In the genomic region with DNA sequence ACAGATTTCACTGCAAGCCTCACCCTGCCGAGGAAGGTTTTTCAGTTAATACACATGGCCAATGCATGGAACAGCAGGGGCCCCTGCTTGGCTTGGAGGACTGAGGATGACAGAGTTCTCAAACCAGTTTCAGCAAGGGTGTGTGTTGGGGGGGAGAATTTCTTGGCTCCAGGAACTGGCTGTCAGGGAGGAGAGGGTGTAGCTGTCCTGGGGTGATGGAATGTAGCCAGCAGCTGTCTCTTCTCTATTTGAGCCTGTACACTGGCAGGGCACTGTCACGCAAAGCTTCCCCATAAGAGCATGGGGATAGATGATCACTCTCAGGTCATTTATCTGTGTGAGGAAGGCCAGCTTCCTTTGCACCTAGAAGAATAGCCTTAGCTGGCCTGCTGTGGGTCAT, we compare ENCODE assay signal across 9 mouse cellular contexts. TPM values are rescaled to one million over a fixed set of nuclear protein-coding genes. Genes with fewer than 3 reads are reported as not detected.
DNase-seq lines count a peak whose midpoint lies in the region; ATAC-seq and TF ChIP-seq lines count a peak whose summit lies in the region.
"Had no signal": no experiment of that assay in that cellular context is flagged by ENCODE, and none has a peak within 500 bp of the region (broad histone marks: within the 10 kb centered on the region; RNA-seq: fewer than 3 reads in every experiment).

No protein-coding gene starts in this region.

- no peak overlapping the region; the same call in 1 of the 2 replicates for H3K4me2 ChIP-seq in kidney, embryonic 14.5 days (replicated peaks; ENCODE audit: low read depth, low read length)
- H3K4me2 ChIP-seq in limb, embryonic 12.5 days: no peak overlapping the region
- H3K4me2 ChIP-seq in myocyte (ENCODE audit: low read depth): peak overlapping the region; percentile 60

- H3K4me1 ChIP-seq in kidney, embryonic 14.5 days (ENCODE audit: control insufficient read depth, insufficient read depth, low read length): peaks cover 46% of the 10 kb centered on the region
- H3K4me1 ChIP-seq in limb, embryonic 12.5 days (replicated peaks): peaks cover 33% of the 10 kb centered on the region

- no peaks in the 10 kb centered on the region for H3K27me3 ChIP-seq in kidney, embryonic 14.5 days (ENCODE audit: control insufficient read depth, insufficient read depth, low read length)
- H3K27me3 ChIP-seq in limb, embryonic 12.5 days: no peaks in the 10 kb centered on the region
- no peaks in the 10 kb centered on the region for H3K27me3 ChIP-seq in myocyte (ENCODE audit: control insufficient read depth, insufficient read depth, insufficient read length)

- no peak for TF ChIP-seq POLR2A in myocyte (IDR thresholded peaks at IDR 0.05; ENCODE audit: insufficient read length, low read depth)

- H3K4me3 ChIP-seq in kidney, embryonic 14.5 days (ENCODE audit: low read length): no peak overlapping the region
- H3K4me3 ChIP-seq in limb, embryonic 12.5 days (replicated peaks): no peak overlapping the region
- H3K4me3 ChIP-seq in myocyte: no peak overlapping the region

- no peaks in the 10 kb centered on the region for H3K9me3 ChIP-seq in kidney, embryonic 14.5 days (ENCODE audit: control insufficient read depth, low read length)
- no peaks in the 10 kb centered on the region for H3K9me3 ChIP-seq in limb, embryonic 12.5 days

- peak overlapping the region; percentile 84 for H3K27ac ChIP-seq in kidney, embryonic 14.5 days (ENCODE audit: low read depth, low read length)
- H3K27ac ChIP-seq in limb, embryonic 12.5 days: peak overlapping the region; percentile 75

- no peaks in the 10 kb centered on the region for H3K36me3 ChIP-seq in kidney, embryonic 14.5 days (ENCODE audit: control insufficient read depth, insufficient read depth, low read length)
- no peaks in the 10 kb centered on the region for H3K36me3 ChIP-seq in limb, embryonic 12.5 days
- no peaks in the 10 kb centered on the region for H3K36me3 ChIP-seq in myocyte (ENCODE audit: control insufficient read depth, insufficient read depth)

- peak; percentile 53 for ATAC-seq in kidney, embryonic 14.5 days (ENCODE audit: low FRiP score, low TSS enrichment)
- ATAC-seq in limb, embryonic 12.5 days (ENCODE audit: insufficient number of reproducible peaks, insufficient read depth, low FRiP score, low TSS enrichment, low read depth): no peak
- ATAC-seq: activated CD4-positive, CD25-positive, alpha-beta regulatory T cell, adult 4 months had no signal

- DNase-seq in kidney, adult 11 months: no peak
- DNase-seq in heart, postnatal 4 days: peak; percentile 27
- no peak for DNase-seq in testis, postnatal 10 days (ENCODE audit: low spot score)
- DNase-seq in yolk sac, embryonic 10.5 days (ENCODE audit: low spot score): no peak
- no peak for DNase-seq in thymus, postnatal 36 days

- no peak overlapping the region for H3ac ChIP-seq in myocyte (ENCODE audit: control insufficient read depth, insufficient read length)

- H3K9ac ChIP-seq in kidney, embryonic 14.5 days (ENCODE audit: low read depth, low read length): no peak overlapping the region
- no peak overlapping the region for H3K9ac ChIP-seq in limb, embryonic 12.5 days (replicated peaks)

- H3K79me2 ChIP-seq in myocyte (ENCODE audit: control insufficient read depth, insufficient read depth): no peaks in the 10 kb centered on the region

- WGBS in kidney, embryonic 14.5 days: 33% methylated on average over 2 of the region's 2 CpGs
- WGBS in limb, embryonic 12.5 days: 66% methylated on average over 2 of the region's 2 CpGs

TF ChIP-seq in myocyte, 11 proteins besides CTCF, POLR2A, EP300 and RAD21:
- TF ChIP-seq MYOG (IDR thresholded peaks at IDR 0.05; ENCODE audit: control insufficient read depth in 1 of 3, insufficient read depth in 1 of 3, insufficient read length in 2 of 3, low read depth in 2 of 3) (peak in 2 of 3 experiments; percentile 66 to 82), REST (IDR thresholded peaks at IDR 0.05; ENCODE audit: insufficient read depth, insufficient read length) (no peak), SRF (IDR thresholded peaks at IDR 0.05; ENCODE audit: control insufficient read depth, insufficient read length, low read depth) (no peak), MYOD1 (IDR thresholded peaks at IDR 0.05; ENCODE audit: control insufficient read depth in 1 of 3, insufficient read length in 2 of 3, low read depth in 2 of 3) (peak in 2 of 3 experiments; percentile 59 to 88), POLR2AphosphoS2 (IDR thresholded peaks at IDR 0.05; ENCODE audit: insufficient read length, low read depth) (no peak), TCF12 (IDR thresholded peaks at IDR 0.05; ENCODE audit: insufficient read depth, poor library complexity, severe bottlenecking) (peak; percentile 26), MAX (IDR thresholded peaks at IDR 0.05; ENCODE audit: low read depth) (no peak), TCF3 (IDR thresholded peaks at IDR 0.05; ENCODE audit: insufficient read length, low read depth) (no peak), USF1 (IDR thresholded peaks at IDR 0.05; ENCODE audit: low read depth) (no peak), CEBPB (IDR thresholded peaks at IDR 0.05; ENCODE audit: insufficient read depth, poor library complexity, severe bottlenecking) (no peak), E2F4 (IDR thresholded peaks at IDR 0.05; ENCODE audit: insufficient read depth) (no peak)

RNA-seq across cellular contexts. Expression of gene Usp29, which starts 46.7 kb away (rescaled TPM):
- polyA plus RNA-seq in kidney, embryonic 14.5 days (2014; fragmentation: Nextera tagmentation; extraction: Ambion mirVana): 9.3 and 9.5 TPM in 2 replicates
- 1 to 10 TPM; 4.5 to 4.6 TPM for total RNA-seq in heart, postnatal 4 days (2021)
- polyA plus RNA-seq in limb, embryonic 12.5 days (2016; fragmentation: Nextera tagmentation; extraction: Ambion mirVana): 15.4 and 15.8 TPM in 2 replicates
- 1.1 TPM for polyA plus RNA-seq in myocyte (2012; fragmentation: generic; extraction: Trizol)
- polyA plus RNA-seq: activated CD4-positive, CD25-positive, alpha-beta regulatory T cell, adult 4 months had no signal

RNA-seq across cellular contexts. Expression of gene Peg3, which starts 46.9 kb away (rescaled TPM):
- 111 and 222 TPM in 2 replicates for polyA plus RNA-seq in kidney, embryonic 14.5 days (2014; fragmentation: Nextera tagmentation; extraction: Ambion mirVana)
- total RNA-seq in heart, postnatal 4 days (2021): 10 to 100 TPM; 69.5 to 75.3 TPM
- 217 and 263 TPM in 2 replicates for polyA plus RNA-seq in limb, embryonic 12.5 days (2016; fragmentation: Nextera tagmentation; extraction: Ambion mirVana)
- 39.2 TPM for polyA plus RNA-seq in myocyte (2012; fragmentation: generic; extraction: Trizol)
- polyA plus RNA-seq: activated CD4-positive, CD25-positive, alpha-beta regulatory T cell, adult 4 months had no signal
